Mouse (Mus musculus) thymus, adult 2 months (tissue): ENCODE data around the gene Tex101. TPM values are rescaled to one million over a fixed set of nuclear protein-coding genes. Genes with fewer than 3 reads are reported as not detected.
"Not testable (repeated sequence)": the region's sequence is repeated elsewhere in the genome, so short reads cannot be mapped to it uniquely, and the experiment has no call there.

Source experiments
- DNase-seq: peaks from one replicate; pipeline ENCODE4 v3.0.0; 2021
- H3K27ac ChIP-seq: fragments of 200-500 bp; 2 replicates; pipeline ENCODE4 v1.5.1; 2012; ENCODE audit warnings: low read length, control low read depth; ENCODE audit not compliant: control insufficient read depth, insufficient read depth
- H3K27me3 ChIP-seq: fragments of 200-500 bp; 2 replicates; pipeline ENCODE4 v1.6.1; 2012; ENCODE audit warnings: mild to moderate bottlenecking, low read length, moderate library complexity, mixed read lengths; ENCODE audit not compliant: control insufficient read depth, insufficient read depth
- H3K36me3 ChIP-seq: fragments of 200-500 bp; 2 replicates; pipeline ENCODE4 v1.6.1; 2012; ENCODE audit warnings: mild to moderate bottlenecking, low read length, moderate library complexity; ENCODE audit not compliant: control insufficient read depth, insufficient read depth
- H3K4me1 ChIP-seq: fragments of 200-500 bp; replicated peaks from 2 replicates; pipeline ENCODE4 v1.6.1; 2012; ENCODE audit warnings: low read length; ENCODE audit not compliant: control insufficient read depth, insufficient read depth
- H3K4me3 ChIP-seq: fragments of 200-500 bp; 2 replicates; pipeline ENCODE4 v1.5.1; 2012; ENCODE audit warnings: mild to moderate bottlenecking, low read length, control low read depth, moderate library complexity; ENCODE audit not compliant: control insufficient read depth, insufficient read depth
- CTCF ChIP-seq: fragments of 200-500 bp; IDR thresholded peaks from 2 replicates; pipeline ENCODE4 v1.5.1; 2012; ENCODE audit warnings: mild to moderate bottlenecking, control low read depth, low read length, moderate library complexity, borderline replicate concordance; ENCODE audit not compliant: control insufficient read depth, poor library complexity, insufficient read depth; ENCODE audit errors: extremely low read depth
- POLR2A ChIP-seq: fragments of 200-500 bp; IDR thresholded peaks from 2 replicates; pipeline ENCODE4 v1.6.1; 2012; ENCODE audit warnings: mild to moderate bottlenecking, low read length, control low read depth, moderate library complexity; ENCODE audit not compliant: control insufficient read depth, poor library complexity, insufficient read depth; ENCODE audit errors: extremely low read depth
- WGBS: fragments of 180-500 bp; shearing (Covaris S2); methylation state at CpG from one replicate; pipeline ENCODE4 v1.1.7; 2018; 5-methylcytosine and 5-hydroxymethylcytosine counted together
- polyA plus RNA-seq: library from polyadenylated mRNA; depleted of rRNA; stranded (reverse); fragments of >200 nt; gene quantifications from 2 replicates; pipeline ENCODE4 v1.2.3, GENCODE M21; 2012; rRNA removed

Tex101 gene
- polyA plus RNA-seq, result 0.38 TPM in 1 of 2 replicates, not detected in the other

DNA sequence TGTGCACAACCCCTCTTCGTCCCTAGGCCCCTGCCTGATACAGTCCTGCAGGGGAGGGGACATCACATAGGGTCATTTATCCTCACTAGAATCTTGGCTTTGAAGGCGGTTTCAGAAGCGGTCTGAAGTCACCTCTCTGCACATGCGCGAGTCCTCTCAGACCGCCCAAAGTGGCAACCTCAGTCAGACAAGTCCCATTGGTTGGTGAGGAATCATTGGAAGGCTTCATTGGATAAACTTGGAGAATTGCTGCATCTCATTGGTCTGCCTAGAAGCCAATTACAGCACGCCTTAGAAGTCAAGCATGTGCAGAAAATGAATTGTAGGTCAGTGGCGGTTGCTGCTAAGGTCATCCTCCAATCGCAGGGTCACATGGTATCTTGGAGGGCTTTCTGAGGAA lies at the start of gene Tex101:
TSS of gene Tex101 (minus strand) at position 101 of the 400 bp plus-strand sequence.
- no peaks in the 10 kb centered on the region for H3K4me1 ChIP-seq
- H3K27me3 ChIP-seq, result no peaks in the 10 kb centered on the region
- H3K36me3 ChIP-seq, result no peaks in the 10 kb centered on the region
- 92% methylated on average over 9 of the region's 9 CpGs for WGBS
- no peak within 1 kb of the TSS for H3K27ac ChIP-seq
- no peak for DNase-seq
- TF ChIP-seq POLR2A (no peak), CTCF (no peak)
- no peak within 1 kb of the TSS for H3K4me3 ChIP-seq

DNA sequence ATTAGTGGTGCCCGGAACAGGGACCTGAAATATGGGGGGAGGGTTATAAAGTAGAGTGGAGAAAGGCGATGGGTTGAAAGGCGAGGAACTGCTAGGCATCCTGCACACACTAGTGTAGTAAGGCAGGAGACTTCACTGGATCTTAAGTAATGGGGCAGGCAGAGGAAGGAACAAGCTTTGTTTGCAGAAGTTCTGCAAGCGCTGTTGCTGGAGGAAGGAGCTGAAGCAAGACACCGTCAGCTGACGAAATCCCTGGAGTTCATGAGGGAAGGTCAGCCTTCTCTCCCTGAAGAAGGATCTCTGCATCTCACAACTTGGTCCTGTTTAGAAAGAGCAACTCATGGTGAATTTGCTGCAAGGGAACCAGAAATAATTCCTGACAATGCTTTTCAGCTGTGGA lies 38.6 kb upstream of the Tex101 start:
- Histone ChIP-seq H3K4me1 (no peaks in the 10 kb centered on the region), H3K36me3 (no peaks in the 10 kb centered on the region), H3K27me3 (no peaks in the 10 kb centered on the region), H3K27ac (no peak overlapping the region), H3K4me3 (no peak overlapping the region)
- TF ChIP-seq POLR2A (no peak), CTCF (no peak)
- DNase-seq, result no peak
- WGBS, result 42% methylated on average over 6 of the region's 6 CpGs

DNA sequence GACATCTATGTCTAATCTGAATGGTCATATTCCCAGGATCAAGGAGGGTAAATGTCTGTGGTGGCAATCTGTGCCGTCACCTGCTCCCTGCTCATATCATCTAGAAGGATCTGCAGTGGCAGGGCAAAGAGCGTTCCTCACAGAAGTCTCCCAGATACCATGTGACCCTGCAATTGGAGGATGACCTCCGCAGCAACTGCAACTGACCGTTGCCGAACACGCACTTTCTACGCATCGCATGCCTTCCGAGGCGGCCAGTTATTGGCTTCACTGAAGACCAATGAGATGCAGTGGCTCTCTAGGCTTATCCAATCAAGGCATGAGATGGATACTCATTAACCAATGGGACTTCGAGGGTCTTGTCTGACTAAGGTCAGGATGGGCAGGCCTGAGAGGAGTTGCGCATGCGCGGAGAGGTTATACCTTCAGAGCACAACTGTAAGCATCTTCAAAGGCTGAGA lies 32.4 kb upstream of the Tex101 start, which contains the start of gene BC049730:
TSS of gene BC049730 (plus strand) at position 411 of the 461 bp plus-strand sequence.
- Histone ChIP-seq H3K4me3 (no peak within 1 kb of the TSS), H3K27me3 (no peaks in the 10 kb centered on the region), H3K27ac (no peak within 1 kb of the TSS), H3K4me1 (no peaks in the 10 kb centered on the region), H3K36me3 (no peaks in the 10 kb centered on the region)
- 96% methylated on average over 14 of the region's 14 CpGs for WGBS
- DNase-seq, result no peak
- TF ChIP-seq POLR2A (no peak), CTCF (no peak)

DNA sequence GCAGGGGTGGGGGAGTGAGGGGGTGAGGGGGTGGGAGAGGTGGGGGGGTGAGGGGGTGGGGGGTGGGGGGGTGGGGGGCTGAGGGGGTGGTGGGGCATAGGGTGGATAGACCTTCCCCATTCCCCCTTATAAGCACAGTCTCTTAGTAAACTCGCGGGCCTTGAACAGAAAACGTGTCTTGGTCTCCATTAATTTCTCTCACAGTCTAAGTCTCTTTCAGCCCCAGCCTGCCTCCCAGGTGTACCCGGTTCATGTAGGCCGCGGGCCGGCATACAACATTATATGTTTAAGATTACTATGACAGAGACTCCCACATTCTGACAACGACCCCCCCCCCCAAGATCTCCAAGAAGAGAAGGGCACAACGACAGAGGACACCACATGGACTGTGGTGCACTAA lies 26.4 kb upstream of the Tex101 start:
- WGBS, result 84% methylated on average over 9 of the region's 9 CpGs
- not testable (repeated sequence) for DNase-seq, H3K36me3 ChIP-seq, H3K27ac ChIP-seq, H3K4me1 ChIP-seq, H3K4me3 ChIP-seq, H3K27me3 ChIP-seq

DNA sequence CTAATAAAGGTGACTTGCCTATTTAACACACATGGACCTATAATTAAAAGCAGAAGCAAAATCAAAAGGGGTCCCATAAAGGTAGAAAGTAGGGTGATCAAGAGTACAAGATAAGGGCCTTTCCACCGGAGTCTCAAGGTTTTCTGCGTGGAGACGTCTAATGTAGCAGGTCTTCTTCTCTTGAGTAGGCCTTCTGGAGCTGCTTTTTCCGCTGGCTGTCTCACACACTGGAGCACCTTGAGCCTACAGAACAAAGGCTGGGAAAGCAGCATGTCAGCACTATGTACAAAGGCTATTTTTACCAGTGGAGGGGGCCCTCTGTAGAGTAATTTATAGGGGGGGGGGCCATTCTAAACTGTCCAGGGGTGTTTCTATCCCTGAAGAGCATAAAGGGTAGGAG lies 21.4 kb upstream of the Tex101 start:
- H3K27ac ChIP-seq, H3K4me3 ChIP-seq, H3K27me3 ChIP-seq, DNase-seq, H3K4me1 ChIP-seq, H3K36me3 ChIP-seq: not testable (repeated sequence)
- WGBS, result 94% methylated on average over 4 of the region's 4 CpGs

DNA sequence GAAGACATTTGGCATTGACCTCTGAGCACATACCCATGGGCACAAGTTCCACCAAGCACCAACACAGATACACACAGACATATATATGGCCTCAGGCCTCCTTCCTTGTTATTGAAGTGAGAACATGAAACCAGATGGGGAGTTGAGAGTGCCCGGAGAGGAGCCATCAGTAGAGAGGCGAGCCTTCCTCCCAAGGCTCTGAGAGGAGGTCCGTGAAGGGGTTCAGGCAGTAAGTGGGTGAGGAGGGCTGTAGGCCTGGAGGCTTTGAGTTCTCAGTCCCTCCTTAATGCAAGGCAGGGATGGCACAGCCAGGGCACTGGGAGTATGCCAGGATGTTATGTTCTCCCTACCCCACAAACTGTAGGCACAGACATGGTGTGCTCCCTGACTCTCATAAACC lies 16.2 kb upstream of the Tex101 start:
- not testable (repeated sequence) for H3K4me3 ChIP-seq, H3K27me3 ChIP-seq, H3K4me1 ChIP-seq, DNase-seq, H3K27ac ChIP-seq, H3K36me3 ChIP-seq
- 91% methylated on average over 3 of the region's 3 CpGs for WGBS

DNA sequence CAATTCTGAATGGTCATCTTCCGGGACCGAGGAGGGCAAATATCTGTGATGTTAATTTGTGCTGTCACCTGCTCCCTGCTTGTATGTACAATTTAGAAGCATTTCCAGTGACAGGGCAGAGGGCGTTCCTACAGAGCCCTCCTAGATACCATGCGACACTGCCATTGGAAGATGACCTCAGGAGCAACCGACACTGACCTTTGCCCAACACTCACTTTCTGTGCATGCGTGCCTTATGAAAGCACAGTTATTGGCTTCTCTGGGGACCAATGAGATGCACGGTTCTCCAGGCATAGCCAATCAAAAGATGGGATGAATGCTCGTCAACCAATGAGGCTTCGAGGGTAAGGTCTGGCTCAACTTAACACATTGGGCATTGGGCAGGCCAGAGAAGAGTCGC lies 11.0 kb upstream of the Tex101 start:
- DNase-seq, H3K27ac ChIP-seq, H3K4me3 ChIP-seq, H3K27me3 ChIP-seq, H3K4me1 ChIP-seq, H3K36me3 ChIP-seq: not testable (repeated sequence)
- 94% methylated on average over 10 of the region's 10 CpGs for WGBS

DNA sequence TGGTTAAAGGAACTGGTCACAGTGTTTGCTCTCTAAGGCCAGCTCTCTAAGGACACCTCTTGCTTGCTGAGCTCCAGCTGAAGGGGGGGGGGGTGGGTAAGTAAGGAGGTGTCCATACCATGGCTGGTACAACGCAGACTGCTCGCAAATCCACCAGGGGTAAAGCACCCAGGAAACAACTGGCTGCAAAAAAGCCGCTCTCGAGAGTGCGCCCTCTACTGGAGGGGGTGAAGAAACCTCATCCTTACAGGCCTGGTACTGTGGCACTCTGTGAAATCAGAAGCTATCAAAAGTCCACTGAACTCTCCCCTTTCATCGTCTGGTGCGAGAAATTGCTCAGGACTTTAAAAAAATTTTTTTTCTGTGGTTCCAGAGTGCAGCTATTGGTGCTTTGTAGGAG lies 7.6 kb upstream of the Tex101 start:
- 72% methylated on average over 7 of the region's 7 CpGs for WGBS
- not testable (repeated sequence) for H3K36me3 ChIP-seq, H3K27ac ChIP-seq, H3K4me3 ChIP-seq, H3K4me1 ChIP-seq, H3K27me3 ChIP-seq
- peak; percentile 41 for DNase-seq
